Mouse (Mus musculus) layer of hippocampus, adult 2 months (tissue): ENCODE measurements around the gene Gas7. TPM values are rescaled to one million over a fixed set of nuclear protein-coding genes. Genes with fewer than 3 reads are reported as not detected.
A peak's percentile ranks its signal among the peaks of the same experiment; 100 is the strongest.

Source experiments
- DNase-seq, 2 experiments: peaks; one replicate each; pipeline ENCODE4 v3.0.0; 2022; ENCODE audit warnings: low spot score in 2 of 2
- H3K27ac ChIP-seq: fragments of 200-600 bp; 2 replicates; pipeline ENCODE4 v1.8.1; 2022
- H3K4me3 ChIP-seq: fragments of 200-600 bp; 2 replicates; pipeline ENCODE4 v1.8.1; 2022; ENCODE audit warnings: mild to moderate bottlenecking
- CTCF ChIP-seq: fragments of 200-600 bp; conservative IDR thresholded peaks from 2 replicates; pipeline ENCODE4 v1.8.1; 2022; ENCODE audit warnings: antibody characterized with exemption, mild to moderate bottlenecking, moderate library complexity
- total RNA-seq, 2 experiments: library from RNA; stranded (reverse); gene quantifications; 2 replicates each; pipeline ENCODE4 v1.2.3; 2021

Gas7 gene
- total RNA-seq, 2 experiments from 2014 or later: 453 to 462 TPM

- DNase-seq: peak; percentile 55 to 73
- no peak for TF ChIP-seq CTCF
- Histone ChIP-seq H3K4me3 (no peak overlapping the region), H3K27ac (peak overlapping the region; percentile 87)
Observed at GRCm38 (mm10) chr11:67664261-67664660, 209.0 kb downstream of the Gas7 start.

GRCm38 (mm10) chr11:67664918-67665317 is 209.7 kb downstream of the Gas7 start:
- TF ChIP-seq CTCF: no peak
- peak in 1 of 2 experiments; percentile 55 for DNase-seq
- Histone ChIP-seq H3K4me3 (no peak overlapping the region), H3K27ac (peak overlapping the region; percentile 87)

GRCm38 (mm10) chr11:67666129-67666528 is 210.9 kb downstream of the Gas7 start:
- DNase-seq: no peak
- Histone ChIP-seq H3K4me3 (no peak overlapping the region), H3K27ac (peak overlapping the region; percentile 87)
- no peak for TF ChIP-seq CTCF

- peak overlapping the region; percentile 87 for H3K27ac ChIP-seq
- H3K4me3 ChIP-seq: no peak overlapping the region
- peak; percentile 72 to 81 for DNase-seq
- TF ChIP-seq CTCF: no peak
Observed at GRCm38 (mm10) chr11:67667531-67668332, 212.5 kb downstream of the Gas7 start.

GRCm38 (mm10) chr11:67668460-67669007 is 213.3 kb downstream of the Gas7 start:
- Histone ChIP-seq H3K27ac (peak overlapping the region; percentile 87), H3K4me3 (no peak overlapping the region)
- no peak for DNase-seq
- TF ChIP-seq CTCF: no peak

- no peak overlapping the region for H3K4me3 ChIP-seq
- TF ChIP-seq CTCF: no peak
- no peak for DNase-seq
- H3K27ac ChIP-seq: peak overlapping the region; percentile 76; the same call in 1 of the 2 replicates
Observed at GRCm38 (mm10) chr11:67670031-67670430, 214.8 kb downstream of the Gas7 start.

- Histone ChIP-seq H3K4me3 (no peak overlapping the region), H3K27ac (peak overlapping the region; percentile 76)
- no peak for DNase-seq
- no peak for TF ChIP-seq CTCF
Observed at GRCm38 (mm10) chr11:67672140-67672539, 216.9 kb downstream of the Gas7 start.

GRCm38 (mm10) chr11:67675562-67676540 is 220.6 kb downstream of the Gas7 start:
- H3K27ac ChIP-seq: peak overlapping the region; percentile 48; the same call in 1 of the 2 replicates
- TF ChIP-seq CTCF: peak; percentile 84
- DNase-seq: peak; percentile 74 to 75
- H3K4me3 ChIP-seq: no peak overlapping the region

GRCm38 (mm10) chr11:67679300-67679699 is 224.1 kb downstream of the Gas7 start:
- no peak for DNase-seq
- H3K27ac ChIP-seq: peak overlapping the region; percentile 36; the same call in 1 of the 2 replicates
- no peak overlapping the region for H3K4me3 ChIP-seq
- TF ChIP-seq CTCF: no peak

- Histone ChIP-seq H3K27ac (peak overlapping the region; percentile 36; the same call in 1 of the 2 replicates), H3K4me3 (no peak overlapping the region)
- DNase-seq: no peak
- TF ChIP-seq CTCF: no peak
Observed at GRCm38 (mm10) chr11:67679930-67680329, 224.7 kb downstream of the Gas7 start.

- no peak for TF ChIP-seq CTCF
- no peak for DNase-seq
Observed at GRCm38 (mm10) chr11:67681871-67682270, 226.6 kb downstream of the Gas7 start.

GRCm38 (mm10) chr11:67686109-67686508 is 230.9 kb downstream of the Gas7 start:
- Histone ChIP-seq H3K4me3 (no peak overlapping the region), H3K27ac (peak overlapping the region; percentile 40; the same call in 1 of the 2 replicates)
- DNase-seq: peak in 1 of 2 experiments; percentile 44
- TF ChIP-seq CTCF: no peak

More at GRCm38 (mm10) chr11:67681871-67682270, 226.6 kb downstream of the Gas7 start:
- Histone ChIP-seq H3K4me3 (no peak overlapping the region), H3K27ac (peak overlapping the region; percentile 10; the same call in 1 of the 2 replicates)
